Comparison of ENCODE assay signal across 8 mouse cellular contexts in genomic region chr17:57105181-57106034, GRCm38 (mm10). TPM values are rescaled to one million over a fixed set of nuclear protein-coding genes. Genes with fewer than 3 reads are reported as not detected.
DNase-seq lines count a peak whose midpoint lies in the region; ATAC-seq and TF ChIP-seq lines count a peak whose summit lies in the region.

Gene Tnfsf9 (plus strand): TSS chr17:57105325.

- peak within 1 kb of the TSS; percentile 48 for H3K9ac ChIP-seq in ES-Bruce4 (ENCODE audit: low read depth, poor library complexity, severe bottlenecking)
- peak within 1 kb of the TSS; percentile 71 for H3K9ac ChIP-seq in heart, embryonic 11.5 days (ENCODE audit: low read depth, low read length)
- peak within 1 kb of the TSS; percentile 43; the same call in 1 of the 2 replicates for H3K9ac ChIP-seq in stomach, embryonic 15.5 days

- peak; percentile 12 for TF ChIP-seq POLR2A in ES-Bruce4 (IDR thresholded peaks at IDR 0.05; ENCODE audit: insufficient read depth, low read length)

- peak within 1 kb of the TSS; percentile 90 for H3K4me2 ChIP-seq in heart, embryonic 11.5 days
- peak within 1 kb of the TSS; percentile 79 for H3K4me2 ChIP-seq in stomach, embryonic 15.5 days

- H3K36me3 ChIP-seq in ES-Bruce4 (ENCODE audit: control insufficient read depth, insufficient read depth, low read length, poor library complexity, severe bottlenecking), result no peaks in the 10 kb centered on the region
- no peaks in the 10 kb centered on the region for H3K36me3 ChIP-seq in heart, embryonic 11.5 days (ENCODE audit: control insufficient read depth, insufficient read depth, low read length)
- peaks cover 51% of the 10 kb centered on the region for H3K36me3 ChIP-seq in megakaryocyte, embryonic 14.5 days (replicated peaks; ENCODE audit: low read length)
- no peaks in the 10 kb centered on the region for H3K36me3 ChIP-seq in stomach, embryonic 15.5 days

- no peak within 1 kb of the TSS for H3K27ac ChIP-seq in ES-Bruce4 (ENCODE audit: insufficient read depth, low read length)
- no peak within 1 kb of the TSS for H3K27ac ChIP-seq in heart, embryonic 11.5 days (ENCODE audit: low read depth, low read length)
- peak within 1 kb of the TSS; percentile 59 for H3K27ac ChIP-seq in stomach, embryonic 15.5 days

- H3K27me3 ChIP-seq in ES-Bruce4 (ENCODE audit: control insufficient read depth, insufficient read depth, low read length, poor library complexity, severe bottlenecking), result peaks cover 4% of the 10 kb centered on the region; the same call in 1 of the 2 replicates
- H3K27me3 ChIP-seq in heart, embryonic 11.5 days (ENCODE audit: control insufficient read depth, insufficient read depth, low read length), result no peaks in the 10 kb centered on the region
- H3K27me3 ChIP-seq in megakaryocyte, embryonic 14.5 days (replicated peaks), result no peaks in the 10 kb centered on the region
- H3K27me3 ChIP-seq in stomach, embryonic 15.5 days (replicated peaks), result no peaks in the 10 kb centered on the region

- H3K4me3 ChIP-seq in ES-Bruce4 (ENCODE audit: low read depth, low read length), result peak within 1 kb of the TSS; percentile 85
- H3K4me3 ChIP-seq in heart, embryonic 11.5 days (ENCODE audit: low read depth, low read length), result peak within 1 kb of the TSS; percentile 58
- peak within 1 kb of the TSS; percentile 100 for H3K4me3 ChIP-seq in megakaryocyte, embryonic 14.5 days (replicated peaks)
- H3K4me3 ChIP-seq in stomach, embryonic 15.5 days (replicated peaks), result peak within 1 kb of the TSS; percentile 59

- no peaks in the 10 kb centered on the region for H3K9me3 ChIP-seq in ES-Bruce4 (replicated peaks; ENCODE audit: control insufficient read depth, insufficient read depth, low read length, poor library complexity, severe bottlenecking)
- no peaks in the 10 kb centered on the region for H3K9me3 ChIP-seq in heart, embryonic 11.5 days (replicated peaks; ENCODE audit: control insufficient read depth, low read length)
- no peaks in the 10 kb centered on the region for H3K9me3 ChIP-seq in megakaryocyte, embryonic 14.5 days
- H3K9me3 ChIP-seq in stomach, embryonic 15.5 days, result no peaks in the 10 kb centered on the region

- TF ChIP-seq EP300 in ES-Bruce4 (IDR thresholded peaks at IDR 0.05; ENCODE audit: insufficient read depth, low read depth, low read length), result 0 out of 2 replicates have a peak, but pooled peaks have one; percentile 2

- peak; percentile 24 for DNase-seq in gastrocnemius, adult 18-20 months (ENCODE audit: low spot score)
- DNase-seq in gastrocnemius, adult 8-10 months (ENCODE audit: low spot score in 2 of 2), result no peak
- peak; percentile 70 to 74 for DNase-seq in cerebellum, postnatal 25 days
- DNase-seq in kidney, postnatal 14 days, result peak; percentile 47

- peak; percentile 68 for ATAC-seq in heart, embryonic 11.5 days (replicated peaks; ENCODE audit: insufficient number of reproducible peaks, low FRiP score, low TSS enrichment)
- peak; percentile 72 for ATAC-seq in stomach, embryonic 15.5 days (ENCODE audit: insufficient read depth, low FRiP score, low read depth)

- under 1% methylated on average over 54 of the region's 61 CpGs for WGBS in heart, embryonic 11.5 days (ENCODE audit: insufficient replicate concordance)
- under 1% methylated on average over 52 of the region's 61 CpGs for WGBS in stomach, embryonic 15.5 days

- H3K4me1 ChIP-seq in ES-Bruce4 (ENCODE audit: control insufficient read depth, insufficient read depth, low read length), result no peaks in the 10 kb centered on the region
- no peaks in the 10 kb centered on the region; the same call in 1 of the 2 replicates for H3K4me1 ChIP-seq in heart, embryonic 11.5 days (ENCODE audit: control insufficient read depth, insufficient read depth, low read length)
- H3K4me1 ChIP-seq in megakaryocyte, embryonic 14.5 days, result peaks cover 79% of the 10 kb centered on the region
- H3K4me1 ChIP-seq in stomach, embryonic 15.5 days, result peaks cover 4% of the 10 kb centered on the region

- TF ChIP-seq CTCF in ES-Bruce4 (IDR thresholded peaks at IDR 0.05; ENCODE audit: low read depth, low read length), result no peak

RNA-seq across cellular contexts. Expression of gene Tnfsf9, which starts in this region (rescaled TPM):
- under 1 TPM in 1 of 2 experiments, not detected in 1; 0.57 TPM for total RNA-seq in gastrocnemius, adult 18-20 months (2021)
- under 1 TPM in 1 of 4 experiments, not detected in 3; 0.38 TPM for total RNA-seq in gastrocnemius, adult 8-10 months (2022)
- 8.1 and 9.1 TPM in 2 replicates for polyA plus RNA-seq in ES-Bruce4 (2011; ENCODE audit: insufficient read depth, insufficient read length, low read depth, missing spikeins)
- 5.5 and 6.7 TPM in 2 replicates for polyA plus RNA-seq in heart, embryonic 11.5 days (2014; fragmentation: Nextera tagmentation; extraction: Ambion mirVana)
- 3.3 and 4.6 TPM in 2 replicates for polyA plus RNA-seq in megakaryocyte, embryonic 14.5 days (2012; ENCODE audit: insufficient read depth, low replicate concordance)
- 9.5 and 10.1 TPM in 2 replicates for polyA plus RNA-seq in stomach, embryonic 15.5 days (2015; fragmentation: Nextera tagmentation; extraction: Ambion mirVana)

Comparison
In these comparisons a context has a peak if more than half of its experiments do, and no peak if none do; other contexts are left out.
1. Peak in DNase-seq in gastrocnemius, adult 18-20 months; RNA of the gene not detected or under 1 TPM.
2. DNase-seq: peak in cerebellum, postnatal 25 days (2 of 2) and kidney, postnatal 14 days (single experiment); none in gastrocnemius, adult 8-10 months (0 of 2).
3. Peak in every context shown above with its lines, with median percentiles within 50 percentile points of each other: H3K4me3 ChIP-seq and H3K9ac ChIP-seq.